Mouse (Mus musculus) kidney, postnatal 4 days (tissue): ENCODE results near the gene Thbs4.

Experiments
- DNase-seq, 2 experiments: peaks; one replicate each; pipeline ENCODE4 v3.0.0; 2021; ENCODE audit warnings: mixed read lengths in 2 of 2

The Thbs4 gene

DNA sequence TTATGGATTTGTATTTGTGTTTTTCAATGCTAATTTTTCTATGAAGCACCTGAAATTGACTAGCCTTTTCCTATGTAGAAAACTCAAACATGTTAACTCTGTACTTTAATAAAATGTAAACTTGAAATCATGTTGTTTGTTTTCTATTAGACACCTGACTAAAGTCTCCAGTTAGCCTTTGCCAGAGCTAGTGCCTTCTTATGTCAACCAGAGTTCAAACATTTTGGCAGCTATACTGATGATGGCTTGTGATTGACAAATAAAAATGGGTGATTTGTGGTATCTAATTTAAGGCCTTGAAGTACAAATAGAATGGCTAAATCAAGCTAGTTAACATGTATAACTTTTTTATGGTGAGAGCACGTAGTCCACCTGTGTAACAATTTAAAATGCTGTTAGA, 82.8 kb downstream of the Thbs4 start:
- no peak for DNase-seq

DNA sequence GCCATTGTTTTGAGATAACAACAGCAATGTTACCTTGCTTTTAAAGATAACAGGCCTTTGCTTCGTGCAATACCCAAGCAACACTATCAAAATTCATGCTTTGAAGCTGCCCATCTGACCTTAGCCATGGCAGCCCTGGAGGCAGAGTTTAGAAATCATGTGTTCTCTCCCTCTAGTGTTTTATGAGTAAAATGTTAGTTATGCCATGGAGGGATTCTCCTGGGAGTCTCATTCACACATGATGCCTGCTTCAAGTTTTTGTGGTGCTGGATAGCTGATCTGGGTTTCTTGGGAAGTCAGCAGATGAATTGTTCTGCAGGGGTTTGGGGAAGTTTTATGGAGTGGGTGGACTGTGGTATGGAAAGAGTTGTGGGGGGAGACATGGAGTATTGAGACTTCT, 84.3 kb downstream of the Thbs4 start:
- no peak for DNase-seq

DNA sequence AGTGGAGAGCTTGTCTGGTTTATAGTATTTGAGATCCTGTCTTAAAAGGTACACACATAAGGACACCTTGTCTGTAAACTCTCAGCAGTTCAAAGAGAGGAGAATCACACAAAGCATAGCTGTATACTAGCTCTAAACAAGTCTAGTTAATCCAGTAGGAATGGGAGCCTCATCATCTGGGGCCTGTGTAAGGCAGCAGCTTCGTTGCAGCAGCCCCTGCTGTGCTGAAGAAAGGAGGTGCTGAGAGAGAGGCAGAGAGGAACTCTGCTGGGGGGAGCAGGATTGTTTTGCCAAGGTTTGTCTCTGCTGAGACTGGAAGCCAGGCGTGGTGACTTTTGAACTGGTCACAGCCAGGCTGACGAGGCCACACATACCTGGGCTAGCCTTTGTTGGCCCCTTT, 85.1 kb downstream of the Thbs4 start:
- no peak for DNase-seq

DNA sequence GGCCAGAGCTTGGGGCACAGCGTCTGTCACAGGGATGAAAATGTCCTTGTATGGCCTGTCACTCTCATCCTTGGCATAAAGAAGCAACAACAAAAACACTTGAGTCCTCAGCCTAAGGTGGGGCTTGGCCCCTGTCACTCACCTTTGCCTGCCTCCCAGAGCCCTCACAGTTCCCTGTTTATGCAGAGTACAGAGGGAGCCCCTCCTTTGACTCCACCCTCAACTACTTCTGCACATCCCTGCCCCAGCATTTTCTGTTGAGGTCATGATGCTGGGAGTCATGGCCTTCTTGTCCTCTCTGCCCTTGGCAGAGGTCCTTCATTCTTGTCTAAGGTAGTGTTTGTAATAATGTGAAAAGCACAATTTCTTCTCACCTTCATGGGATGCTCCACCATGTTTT, 86.2 kb downstream of the Thbs4 start:
- no peak for DNase-seq

DNA sequence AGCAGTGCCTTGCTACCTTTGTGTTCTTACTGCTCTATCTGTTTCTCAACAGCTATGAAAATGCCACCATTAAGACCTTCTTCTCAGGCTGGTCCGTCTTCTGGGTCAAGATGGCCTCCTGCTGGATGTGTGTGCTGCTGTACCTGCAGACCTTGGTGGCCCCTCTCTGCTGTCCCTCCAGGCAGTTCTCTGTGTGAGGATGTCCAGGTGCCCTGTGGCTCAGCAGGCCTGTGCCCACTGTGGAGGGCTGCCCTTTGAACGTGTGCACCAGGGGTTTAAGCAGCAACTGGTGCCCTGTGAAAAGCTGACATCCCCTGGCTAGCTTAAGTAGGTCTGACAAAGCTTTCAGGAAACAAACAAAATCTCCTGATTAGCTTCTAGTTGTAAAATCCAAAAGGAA, 86.7 kb downstream of the Thbs4 start:
- DNase-seq = no peak

DNA sequence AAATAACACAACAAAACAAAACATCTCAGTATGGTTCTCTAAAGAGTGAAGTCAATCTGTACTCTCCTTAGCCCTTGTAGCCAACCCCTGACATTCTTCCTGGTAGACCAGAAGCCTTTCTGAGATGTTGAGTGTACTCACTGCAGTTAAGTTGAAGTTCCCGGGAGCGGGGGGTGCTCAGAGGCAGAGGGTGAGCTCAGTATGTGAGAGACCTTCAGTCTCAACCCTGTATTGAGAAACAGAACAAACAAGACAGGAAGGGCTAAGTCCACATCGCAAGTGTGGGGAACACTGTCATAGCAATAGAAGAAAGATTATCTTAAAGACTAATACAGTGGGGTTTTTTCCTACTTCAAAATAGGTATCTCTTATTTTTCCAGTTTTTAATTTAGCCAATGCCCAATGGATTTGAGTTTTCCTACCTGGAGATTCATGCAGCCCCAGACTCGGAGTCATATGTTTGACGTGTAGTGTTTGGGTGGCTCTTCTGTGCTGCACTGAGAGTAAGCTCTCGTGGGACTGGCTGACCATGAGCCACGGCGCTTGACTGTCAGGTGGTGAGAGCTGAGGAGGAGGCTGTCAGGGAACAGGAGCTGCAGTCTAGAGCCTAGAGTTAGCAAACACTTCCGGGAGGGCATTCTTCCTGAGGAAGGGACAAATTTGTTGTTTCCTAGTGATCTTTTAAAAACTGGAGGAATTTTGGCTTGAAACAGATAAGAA, 88.1 kb downstream of the Thbs4 start:
- no peak for DNase-seq

DNA sequence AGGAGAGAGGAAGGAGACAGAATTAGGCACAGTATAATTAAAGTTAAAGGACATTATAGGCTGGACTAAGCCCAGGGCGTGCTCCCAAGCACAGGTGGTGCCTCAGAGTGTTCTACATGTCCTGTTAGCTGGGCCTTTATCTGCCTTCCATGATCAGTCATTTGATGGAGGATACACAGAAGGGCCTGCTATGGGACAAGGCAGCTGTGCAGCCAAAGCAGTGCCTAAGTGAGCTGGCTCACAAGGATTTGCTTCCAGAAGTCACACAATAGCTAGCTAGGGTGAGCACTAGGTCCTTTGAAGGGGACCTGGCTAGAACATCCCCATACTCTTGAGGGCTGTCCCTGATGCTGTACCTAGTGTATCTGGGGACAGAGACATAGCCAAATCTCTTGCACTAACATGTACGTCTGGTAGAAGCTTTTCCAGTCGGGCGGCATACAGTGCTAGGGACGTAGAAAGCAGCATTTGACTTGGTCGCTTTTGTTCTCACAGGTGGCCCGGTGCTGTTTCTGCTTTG, 89.5 kb downstream of the Thbs4 start:
- no peak for DNase-seq

DNA sequence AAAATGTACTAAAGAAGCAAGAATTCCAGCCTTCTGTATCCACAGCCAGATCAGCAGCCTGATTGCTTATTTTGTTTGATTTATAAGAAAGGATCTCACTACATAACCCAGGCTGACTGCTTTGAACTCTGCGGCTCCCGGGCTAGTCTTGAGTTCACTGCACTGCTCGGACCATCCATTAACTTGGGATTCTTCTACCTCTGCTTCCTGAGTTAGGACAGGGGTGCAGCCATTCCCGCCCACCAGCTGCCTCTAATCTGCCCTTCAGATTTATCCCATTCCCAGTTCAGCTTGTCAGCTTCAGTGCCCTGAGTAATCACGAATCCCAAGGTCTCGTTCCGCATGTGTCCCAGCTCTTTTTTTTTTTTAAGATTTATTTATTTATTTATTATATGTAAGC, 90.4 kb downstream of the Thbs4 start:
- DNase-seq = peak; percentile 13 to 31

DNA sequence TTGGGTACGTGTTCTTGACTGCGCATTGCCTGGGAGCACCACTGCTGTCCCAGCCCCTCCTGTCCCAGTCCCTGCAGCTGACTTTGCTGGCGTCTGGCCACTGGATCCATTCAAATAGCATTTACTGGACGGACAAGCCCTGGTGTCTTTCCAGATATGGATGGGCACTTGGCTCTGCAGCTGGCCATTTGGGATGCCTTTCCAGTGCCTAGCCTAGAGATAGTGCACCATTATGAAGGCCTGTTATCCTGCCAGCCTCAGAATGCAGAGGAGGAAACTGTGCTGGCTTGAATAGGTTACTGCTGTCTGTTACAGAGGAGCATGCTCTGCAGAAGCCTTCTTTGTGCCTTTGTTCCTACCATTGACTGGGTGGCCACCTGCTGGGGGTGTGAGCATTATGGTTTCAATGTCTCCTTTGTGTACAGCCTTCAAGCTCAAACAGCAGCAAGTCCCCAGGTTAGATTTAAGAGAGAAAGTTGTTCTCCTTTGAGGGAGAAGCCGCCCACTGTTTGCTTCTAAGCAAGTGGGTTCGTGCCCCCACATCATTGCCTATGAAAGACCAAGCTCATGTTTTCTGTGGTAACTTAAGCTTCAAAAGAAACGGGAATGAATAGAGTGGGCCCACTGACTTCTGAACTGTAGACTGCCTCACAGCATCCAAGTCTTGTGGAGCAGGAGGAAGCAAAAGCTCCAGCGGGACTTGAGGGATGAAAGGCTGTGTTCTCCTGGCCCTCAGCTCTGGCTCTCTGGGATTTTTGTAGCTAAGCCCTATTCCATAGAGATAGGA, 91.2 kb downstream of the Thbs4 start:
- DNase-seq = no peak

DNA sequence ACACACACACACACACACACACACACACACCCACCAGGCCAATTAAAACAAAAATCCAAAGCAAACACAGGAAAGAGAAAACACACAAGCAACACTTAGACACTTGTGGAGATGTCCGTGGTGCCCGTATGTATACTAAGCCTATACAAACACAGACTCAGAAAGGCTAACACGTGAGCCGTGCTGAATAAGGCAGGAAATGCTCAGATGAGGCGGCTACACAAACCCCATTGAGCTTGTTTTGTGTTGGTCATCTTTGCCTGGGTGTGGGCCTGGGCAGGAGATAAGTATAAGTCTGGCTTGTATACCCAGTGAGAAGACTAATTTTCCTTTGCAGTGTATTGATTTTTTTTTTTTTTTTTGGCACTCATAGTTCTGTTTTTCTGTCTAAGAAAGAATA, 92.6 kb downstream of the Thbs4 start:
- DNase-seq = no peak
